Mouse (Mus musculus) left cerebral cortex, adult 8-10 months (tissue): Measurements from ENCODE around the gene Card10. TPM values are rescaled to one million over a fixed set of nuclear protein-coding genes. Genes with fewer than 3 reads are reported as not detected.

Experiments
- DNase-seq, 2 experiments: peaks; one replicate each; pipeline ENCODE4 v3.0.0; 2022; ENCODE audit warnings: low spot score in 2 of 2
- total RNA-seq, 4 experiments: library from RNA; stranded (reverse); gene quantifications; 2 replicates each; pipeline ENCODE4 v1.2.4; 2022

Card10 gene
- total RNA-seq, 4 experiments from 2014 or later: 4.9 to 5.4 (median 5.0) TPM

GRCm38 (mm10) chr15:78834233-78835005 is 31.6 kb upstream of the Card10 start:
- no peak for DNase-seq

GRCm38 (mm10) chr15:78833582-78833981 is 30.7 kb upstream of the Card10 start:
- DNase-seq: no peak

- DNase-seq: peak in 1 of 2 experiments; percentile 82
These were observed 29.9 kb upstream of the Card10 start for GRCm38 (mm10) chr15:78832701-78833123.

GRCm38 (mm10) chr15:78831720-78832657 is 29.1 kb upstream of the Card10 start:
- DNase-seq: no peak

- DNase-seq: no peak
These were observed 28.2 kb upstream of the Card10 start for GRCm38 (mm10) chr15:78830742-78831719.

GRCm38 (mm10) chr15:78829636-78830035 is 26.8 kb upstream of the Card10 start:
- DNase-seq: no peak

- no peak for DNase-seq
These were observed 25.5 kb upstream of the Card10 start for GRCm38 (mm10) chr15:78828315-78828714.

GRCm38 (mm10) chr15:78826213-78827204 is 23.7 kb upstream of the Card10 start:
- no peak for DNase-seq

- no peak for DNase-seq
These were observed 13.2 kb upstream of the Card10 start for GRCm38 (mm10) chr15:78816074-78816391.

- no peak for DNase-seq
These were observed 12.7 kb upstream of the Card10 start for GRCm38 (mm10) chr15:78815314-78816073.

GRCm38 (mm10) chr15:78813603-78814002 is 10.8 kb upstream of the Card10 start:
- no peak for DNase-seq

GRCm38 (mm10) chr15:78810146-78810545 is 7.3 kb upstream of the Card10 start:
- DNase-seq: no peak

- DNase-seq: no peak
These were observed 6.9 kb upstream of the Card10 start for GRCm38 (mm10) chr15:78809739-78810138.

GRCm38 (mm10) chr15:78808980-78809379 is 6.1 kb upstream of the Card10 start:
- DNase-seq: no peak

- no peak for DNase-seq
These were observed 4.3 kb upstream of the Card10 start for GRCm38 (mm10) chr15:78807141-78807540.

GRCm38 (mm10) chr15:78806614-78807013 is 3.8 kb upstream of the Card10 start:
- no peak for DNase-seq

- no peak for DNase-seq
These were observed 2.5 kb upstream of the Card10 start for GRCm38 (mm10) chr15:78805351-78805750.

GRCm38 (mm10) chr15:78804326-78804725 is 1.5 kb upstream of the Card10 start:
- DNase-seq: no peak

- DNase-seq: no peak
These were observed 658 bp upstream of the Card10 start for GRCm38 (mm10) chr15:78803499-78803900.
